Mouse (Mus musculus) lung, adult 2 months (tissue): ENCODE results near the gene Baz2b.

Experiments used
- CTCF ChIP-seq: fragments of 200-500 bp; IDR thresholded peaks from 2 replicates; pipeline ENCODE4 v1.5.1; 2011; ENCODE audit warnings: mild to moderate bottlenecking, low read length, control low read depth; ENCODE audit not compliant: insufficient read depth
- POLR2A ChIP-seq: fragments of 200-500 bp; IDR thresholded peaks from 2 replicates; pipeline ENCODE4 v1.6.1; 2011; ENCODE audit warnings: low read depth, mild to moderate bottlenecking, control low read depth, low read length, borderline replicate concordance; ENCODE audit errors: extremely low read depth

- TF ChIP-seq CTCF (no peak), POLR2A (no peak)
Observed at GRCm38 (mm10) chr2:60027166-60027565, 182.5 kb downstream of the Baz2b start.
